Mouse (Mus musculus): ENCODE measurements at regions not wholly inside any gene's neighbourhood (a gene's known extent, or its start where the extent isn't known, plus 50 kb on each side); places are given as distances from the start of the nearest gene placed in this dataset.

GRCm38 (mm10) chr19:22017425-22017824 lies 121.4 kb upstream of the Trpm3 start:
- no peak for DNase-seq (ENCODE audit: low spot score in 2 of 2)
- intact Hi-C loops (cut with DNase I), result no loop called here

DNA sequence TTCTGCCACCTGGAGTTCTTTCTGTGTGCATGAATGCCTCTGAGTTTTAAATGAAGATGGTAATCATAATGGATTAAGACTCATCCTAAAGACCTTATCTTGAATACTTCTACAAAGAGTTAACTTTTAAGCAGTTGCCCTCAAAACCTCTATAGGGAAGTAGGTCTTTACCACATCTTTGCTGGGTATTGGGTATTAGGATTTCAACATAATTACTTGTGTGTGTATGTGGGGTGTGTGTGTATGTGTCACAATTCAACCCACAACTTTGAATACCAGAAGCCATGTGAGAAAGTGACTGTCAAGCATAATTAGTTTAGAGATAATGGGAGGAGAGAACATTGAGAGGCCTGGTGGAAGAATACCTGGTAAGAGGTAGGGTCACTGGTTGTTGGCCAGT lies 111.3 kb upstream of the Trpm3 start:
- intact Hi-C loops (cut with DNase I), result no loop called here
- DNase-seq (ENCODE audit: low spot score in 2 of 2), result no peak

- DNase-seq (ENCODE audit: low spot score in 2 of 2), result no peak
- intact Hi-C loops (cut with DNase I), result no loop called here
Measured at GRCm38 (mm10) chr19:22047657-22048056, 91.2 kb upstream of the Trpm3 start.

DNA sequence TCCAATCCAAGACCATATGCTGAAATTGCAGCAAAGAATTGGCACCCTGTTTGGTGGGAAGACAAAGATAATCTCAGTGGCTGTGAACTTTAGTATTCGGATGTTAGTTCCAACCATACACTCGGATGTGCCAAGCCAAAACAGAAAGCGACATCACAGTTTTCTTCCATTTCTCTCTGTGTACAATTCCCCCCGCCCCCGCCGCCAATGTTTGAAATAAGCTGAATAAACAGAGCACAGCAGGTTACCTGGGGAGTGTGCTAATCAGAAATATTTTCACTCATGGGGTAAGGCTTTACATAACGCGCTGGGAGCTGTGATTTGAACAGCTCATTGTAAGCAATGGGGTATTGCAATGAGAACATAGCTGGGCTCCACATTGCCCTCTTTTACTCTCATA lies 72.5 kb upstream of the Trpm3 start:
- intact Hi-C loops (cut with DNase I), result no loop called here
- no peak for DNase-seq (ENCODE audit: low spot score in 2 of 2)

- DNase-seq (ENCODE audit: low spot score in 2 of 2), result no peak
- intact Hi-C loops (cut with DNase I), result no loop called here
Measured at GRCm38 (mm10) chr19:22070246-22071030, 68.4 kb upstream of the Trpm3 start.

GRCm38 (mm10) chr19:22071701-22072100 lies 67.1 kb upstream of the Trpm3 start:
- intact Hi-C loops (cut with DNase I), result no loop called here
- no peak for DNase-seq (ENCODE audit: low spot score in 2 of 2)

DNA sequence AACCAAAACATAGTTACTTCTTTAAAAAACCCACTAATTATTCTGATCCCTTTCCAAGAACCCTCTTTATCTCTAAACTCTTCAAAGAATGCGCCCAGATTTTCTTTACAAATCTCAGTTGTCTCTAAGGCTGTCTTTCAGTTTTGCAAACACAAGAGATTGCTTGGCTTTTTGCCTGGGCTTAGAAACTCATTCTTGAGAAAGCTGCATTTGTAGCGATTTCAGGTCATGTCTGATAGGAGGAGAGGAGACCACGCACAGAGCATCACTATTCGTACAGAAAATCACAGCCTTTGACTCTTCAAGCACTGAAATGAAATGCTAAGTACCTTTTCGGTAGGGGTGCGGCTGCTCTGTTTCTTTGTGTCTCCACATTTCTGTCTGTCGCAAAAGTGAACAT lies 64.8 kb upstream of the Trpm3 start:
- DNase-seq (ENCODE audit: low spot score in 2 of 2), result no peak
- intact Hi-C loops (cut with DNase I), result no loop called here

DNA sequence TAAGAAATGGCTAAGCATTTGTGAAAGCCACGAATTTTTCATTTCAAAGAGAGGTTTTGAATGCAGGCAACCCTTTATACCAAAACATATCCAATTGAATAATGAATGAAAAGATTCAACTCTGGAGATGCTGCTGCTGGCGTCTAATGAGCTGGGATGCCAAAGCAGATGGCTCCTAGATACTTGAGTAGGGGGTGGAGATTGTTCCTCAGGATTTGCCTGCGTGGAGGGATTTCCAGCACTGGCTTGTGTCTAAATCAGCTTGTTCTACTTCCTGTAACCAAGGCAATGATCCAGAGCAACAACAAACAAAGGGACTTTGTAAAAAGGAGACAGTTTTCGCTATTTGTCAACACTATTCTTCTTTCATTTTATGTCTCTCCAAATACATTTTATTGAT lies 57.4 kb upstream of the Trpm3 start:
- no peak for DNase-seq (ENCODE audit: low spot score in 2 of 2)
- intact Hi-C loops (cut with DNase I), result no loop called here
